Mouse (Mus musculus) liver, postnatal 0 days (tissue): ENCODE measurements at regions not wholly inside any gene's neighbourhood (a gene's known extent, or its start where the extent isn't known, plus 50 kb on each side); places are given as distances from the start of the nearest gene placed in this dataset.

ENCODE experiments used
- CTCF ChIP-seq: sonication (generic); IDR thresholded peaks from 2 replicates; pipeline ENCODE4 v1.5.1; 2016; ENCODE audit warnings: antibody characterized with exemption, low read depth
- EP300 ChIP-seq: IDR thresholded peaks from 2 replicates; pipeline ENCODE4 v1.6.1; 2016; ENCODE audit warnings: antibody characterized with exemption, low read depth, mild to moderate bottlenecking

GRCm38 (mm10) chr8:107876455-107876854 is 66.0 kb upstream of the Zfhx3 start:
- TF ChIP-seq CTCF: no peak
- TF ChIP-seq EP300: no peak
